Mouse (Mus musculus) heart, adult 9 months (tissue): ENCODE data around the gene Vamp1.

Experiments used
- DNase-seq, 2 experiments: peaks; one replicate each; pipeline ENCODE4 v3.0.0; 2022; ENCODE audit warnings: low spot score in 2 of 2

The Vamp1 gene

GRCm38 (mm10) chr6:125212621-125213020 is 2.7 kb upstream of the Vamp1 start:
- no peak for DNase-seq

- DNase-seq: no peak
Measured at GRCm38 (mm10) chr6:125213129-125213528, 2.2 kb upstream of the Vamp1 start.

- DNase-seq: no peak
Measured at GRCm38 (mm10) chr6:125213715-125214114, 1.6 kb upstream of the Vamp1 start.

GRCm38 (mm10) chr6:125216898-125217297 is 1.5 kb downstream of the Vamp1 start:
- DNase-seq: no peak

GRCm38 (mm10) chr6:125217899-125218298 is 2.5 kb downstream of the Vamp1 start:
- no peak for DNase-seq

GRCm38 (mm10) chr6:125218963-125219362 is 3.6 kb downstream of the Vamp1 start:
- DNase-seq: peak; percentile 41 to 63

- DNase-seq: no peak
Measured at GRCm38 (mm10) chr6:125221115-125221745, 5.9 kb downstream of the Vamp1 start.

- DNase-seq: peak in 1 of 2 experiments; percentile 24
Measured at GRCm38 (mm10) chr6:125222146-125222545, 6.8 kb downstream of the Vamp1 start.

GRCm38 (mm10) chr6:125222577-125222976 is 7.2 kb downstream of the Vamp1 start:
- no peak for DNase-seq

GRCm38 (mm10) chr6:125225518-125226115 is 10.3 kb downstream of the Vamp1 start:
- no peak for DNase-seq

- DNase-seq: no peak
Measured at GRCm38 (mm10) chr6:125230571-125230970, 15.2 kb downstream of the Vamp1 start.

- peak; percentile 74 to 76 for DNase-seq
Measured at GRCm38 (mm10) chr6:125231117-125232044, 16.0 kb downstream of the Vamp1 start, which contains the start of gene Tapbpl. Gene Tapbpl, minus strand, starts transcription at chr6:125231860.

GRCm38 (mm10) chr6:125232045-125232437 is 16.7 kb downstream of the Vamp1 start:
- no peak for DNase-seq

GRCm38 (mm10) chr6:125232516-125232915 is 17.2 kb downstream of the Vamp1 start:
- DNase-seq: no peak

- peak in 1 of 2 experiments; percentile 19 for DNase-seq
Measured at GRCm38 (mm10) chr6:125233816-125234519, 18.6 kb downstream of the Vamp1 start.

GRCm38 (mm10) chr6:125234520-125234828 is 19.1 kb downstream of the Vamp1 start:
- no peak for DNase-seq

- DNase-seq: no peak
Measured at GRCm38 (mm10) chr6:125236341-125236740, 21.0 kb downstream of the Vamp1 start.

GRCm38 (mm10) chr6:125236782-125237181 is 21.4 kb downstream of the Vamp1 start, which contains the start of gene Cd27:
Gene Cd27, minus strand, starts transcription at chr6:125237010.
- DNase-seq: no peak

- no peak for DNase-seq
Measured at GRCm38 (mm10) chr6:125237421-125237820, 22.1 kb downstream of the Vamp1 start.

- no peak for DNase-seq
Measured at GRCm38 (mm10) chr6:125238396-125238795, 23.0 kb downstream of the Vamp1 start.

- DNase-seq: no peak
Measured at GRCm38 (mm10) chr6:125239547-125239946, 24.2 kb downstream of the Vamp1 start.

GRCm38 (mm10) chr6:125240617-125241016 is 25.3 kb downstream of the Vamp1 start:
- no peak for DNase-seq
